Mouse (Mus musculus) thymus, adult 18-20 months (tissue): ENCODE results near the gene Fgfrl1.
"Not testable (repeated sequence)": the region's sequence is repeated elsewhere in the genome, so short reads cannot be mapped to it uniquely, and the experiment has no call there.

Experiments
- DNase-seq, 2 experiments: peaks; one replicate each; pipeline ENCODE4 v3.0.0; 2022; ENCODE audit warnings: mixed read lengths in 2 of 2

The Fgfrl1 gene

GRCm38 (mm10) chr5:108701341-108702021 lies 9.3 kb downstream of the Fgfrl1 start:
- no peak for DNase-seq

GRCm38 (mm10) chr5:108703754-108704626 lies 11.8 kb downstream of the Fgfrl1 start:
- DNase-seq, result no peak

GRCm38 (mm10) chr5:108707758-108708157 lies 15.6 kb downstream of the Fgfrl1 start:
- no peak for DNase-seq

- no peak for DNase-seq
Measured at GRCm38 (mm10) chr5:108708419-108708818, 16.2 kb downstream of the Fgfrl1 start.

GRCm38 (mm10) chr5:108708981-108709731 lies 17.0 kb downstream of the Fgfrl1 start:
- DNase-seq, result no peak

- no peak for DNase-seq
Measured at GRCm38 (mm10) chr5:108711968-108712367, 19.8 kb downstream of the Fgfrl1 start.

- no peak for DNase-seq
Measured at GRCm38 (mm10) chr5:108713096-108713495, 20.9 kb downstream of the Fgfrl1 start.

- DNase-seq, result no peak
Measured at GRCm38 (mm10) chr5:108713691-108714090, 21.5 kb downstream of the Fgfrl1 start.

GRCm38 (mm10) chr5:108714149-108714548 lies 22.0 kb downstream of the Fgfrl1 start:
- DNase-seq, result no peak

GRCm38 (mm10) chr5:108715974-108716373 lies 23.8 kb downstream of the Fgfrl1 start:
- no peak for DNase-seq

GRCm38 (mm10) chr5:108718051-108718450 lies 25.9 kb downstream of the Fgfrl1 start:
- no peak for DNase-seq

- DNase-seq, result no peak
Measured at GRCm38 (mm10) chr5:108719761-108720160, 27.6 kb downstream of the Fgfrl1 start.

- DNase-seq, result no peak
Measured at GRCm38 (mm10) chr5:108724006-108724405, 31.8 kb downstream of the Fgfrl1 start.

GRCm38 (mm10) chr5:108726557-108727248 lies 34.5 kb downstream of the Fgfrl1 start:
- DNase-seq, result no peak

GRCm38 (mm10) chr5:108727425-108727824 lies 35.2 kb downstream of the Fgfrl1 start:
- no peak for DNase-seq

- no peak for DNase-seq
Measured at GRCm38 (mm10) chr5:108741844-108742243, 49.7 kb downstream of the Fgfrl1 start.

- no peak for DNase-seq
Measured at GRCm38 (mm10) chr5:108742596-108742995, 50.4 kb downstream of the Fgfrl1 start.

GRCm38 (mm10) chr5:108743856-108744255 lies 51.7 kb downstream of the Fgfrl1 start:
- no peak for DNase-seq

- DNase-seq, result no peak
Measured at GRCm38 (mm10) chr5:108744629-108745028, 52.4 kb downstream of the Fgfrl1 start.

- no peak for DNase-seq
Measured at GRCm38 (mm10) chr5:108750328-108751210, 58.4 kb downstream of the Fgfrl1 start.

- DNase-seq, result not testable (repeated sequence)
Measured at GRCm38 (mm10) chr5:108751258-108751657, 59.1 kb downstream of the Fgfrl1 start.
